In genomic region chr19:10134692-10135091, GRCm38 (mm10) we compare ENCODE assay signal across 11 mouse cellular contexts. TPM values are rescaled to one million over a fixed set of nuclear protein-coding genes. Genes with fewer than 3 reads are reported as not detected.
DNase-seq lines count a peak whose midpoint lies in the region; ATAC-seq and TF ChIP-seq lines count a peak whose summit lies in the region.
"Had no signal": no experiment of that assay in that cellular context is flagged by ENCODE, and none has a peak within 500 bp of the region (broad histone marks: within the 10 kb centered on the region; RNA-seq: fewer than 3 reads in every experiment).

No protein-coding gene starts in this region.

- no peak overlapping the region for H3K4me3 ChIP-seq in liver, adult 2 months (ENCODE audit: insufficient read depth, low read depth, low read length)
- no peak overlapping the region for H3K4me3 ChIP-seq in liver, embryonic 12.5 days
- no peak overlapping the region for H3K4me3 ChIP-seq in heart, embryonic 15.5 days
- H3K4me3 ChIP-seq in stomach, embryonic 16.5 days (replicated peaks; ENCODE audit: low read length): no peak overlapping the region
- H3K4me3 ChIP-seq: embryonic facial prominence, embryonic 12.5 days had no signal

- 79% methylated on average over 2 of the region's 2 CpGs for WGBS in liver, adult 2 months
- 36% methylated on average over 2 of the region's 2 CpGs for WGBS in liver, embryonic 12.5 days (ENCODE audit: insufficient replicate concordance)
- WGBS in heart, embryonic 15.5 days: 11% methylated on average over 2 of the region's 2 CpGs
- WGBS in stomach, embryonic 16.5 days: 33% methylated on average over 2 of the region's 2 CpGs

- no peaks in the 10 kb centered on the region for H3K36me3 ChIP-seq in liver, adult 2 months (ENCODE audit: control insufficient read depth, insufficient read depth, low read length)
- no peaks in the 10 kb centered on the region for H3K36me3 ChIP-seq in liver, embryonic 12.5 days
- no peaks in the 10 kb centered on the region for H3K36me3 ChIP-seq in heart, embryonic 15.5 days
- H3K36me3 ChIP-seq in stomach, embryonic 16.5 days (ENCODE audit: control insufficient read depth, insufficient read depth, low read length): no peaks in the 10 kb centered on the region
- H3K36me3 ChIP-seq: embryonic facial prominence, embryonic 12.5 days had no signal

- no peaks in the 10 kb centered on the region for H3K9me3 ChIP-seq in liver, embryonic 12.5 days (replicated peaks)
- no peaks in the 10 kb centered on the region for H3K9me3 ChIP-seq in heart, embryonic 15.5 days (replicated peaks)
- no peaks in the 10 kb centered on the region for H3K9me3 ChIP-seq in stomach, embryonic 16.5 days (replicated peaks; ENCODE audit: control insufficient read depth, low read length)
- H3K9me3 ChIP-seq: embryonic facial prominence, embryonic 12.5 days had no signal

- H3K79me2 ChIP-seq in liver, adult 2 months (ENCODE audit: control insufficient read depth, insufficient read depth, low read length): no peaks in the 10 kb centered on the region

- no peak for TF ChIP-seq CTCF in liver, adult 2 months (IDR thresholded peaks at IDR 0.05; ENCODE audit: low read depth, low read length)

- H3K9ac ChIP-seq in liver, adult 2 months (ENCODE audit: low read depth, low read length): no peak overlapping the region
- H3K9ac ChIP-seq in liver, embryonic 12.5 days: no peak overlapping the region
- H3K9ac ChIP-seq in heart, embryonic 15.5 days: no peak overlapping the region
- no peak overlapping the region for H3K9ac ChIP-seq in stomach, embryonic 16.5 days (ENCODE audit: low read length)
- H3K9ac ChIP-seq: embryonic facial prominence, embryonic 12.5 days had no signal

- H3K27me3 ChIP-seq in liver, adult 2 months (ENCODE audit: control insufficient read depth, insufficient read depth, low read length): no peaks in the 10 kb centered on the region
- H3K27me3 ChIP-seq in liver, embryonic 12.5 days (replicated peaks): peaks cover 6% of the 10 kb centered on the region; the same call in 1 of the 2 replicates
- no peaks in the 10 kb centered on the region for H3K27me3 ChIP-seq in heart, embryonic 15.5 days
- H3K27me3 ChIP-seq in stomach, embryonic 16.5 days (ENCODE audit: control insufficient read depth, insufficient read depth, low read length): no peaks in the 10 kb centered on the region
- H3K27me3 ChIP-seq: embryonic facial prominence, embryonic 12.5 days; Patski had no signal

- H3K4me1 ChIP-seq in liver, adult 2 months (ENCODE audit: control insufficient read depth, insufficient read depth, low read length): no peaks in the 10 kb centered on the region
- no peaks in the 10 kb centered on the region for H3K4me1 ChIP-seq in liver, embryonic 12.5 days
- H3K4me1 ChIP-seq in heart, embryonic 15.5 days (replicated peaks): peaks cover 10% of the 10 kb centered on the region
- H3K4me1 ChIP-seq in stomach, embryonic 16.5 days (ENCODE audit: control insufficient read depth, insufficient read depth, low read length): peaks cover 10% of the 10 kb centered on the region
- H3K4me1 ChIP-seq: embryonic facial prominence, embryonic 12.5 days had no signal

- H3K27ac ChIP-seq in liver, adult 2 months (replicated peaks; ENCODE audit: insufficient read depth, low read depth, low read length): no peak overlapping the region
- H3K27ac ChIP-seq in liver, embryonic 12.5 days: no peak overlapping the region
- H3K27ac ChIP-seq in heart, embryonic 15.5 days: peak overlapping the region; percentile 57
- peak overlapping the region; percentile 84 for H3K27ac ChIP-seq in stomach, embryonic 16.5 days (ENCODE audit: low read length)
- H3K27ac ChIP-seq: embryonic facial prominence, embryonic 12.5 days; macrophage had no signal

- ATAC-seq in liver, embryonic 12.5 days: no peak
- 0 out of 2 replicates have a peak, but pooled peaks have one; percentile 47 for ATAC-seq in heart, embryonic 15.5 days (replicated peaks; ENCODE audit: insufficient number of reproducible peaks, insufficient read depth, low FRiP score, low read depth)
- peak; percentile 82 for ATAC-seq in stomach, embryonic 16.5 days (ENCODE audit: insufficient read depth, low FRiP score)
- ATAC-seq: Patski had no signal

- no peak overlapping the region for H3K4me2 ChIP-seq in liver, embryonic 12.5 days
- H3K4me2 ChIP-seq in heart, embryonic 15.5 days: no peak overlapping the region
- H3K4me2 ChIP-seq in stomach, embryonic 16.5 days (ENCODE audit: low read depth, low read length): no peak overlapping the region; the same call in none of the 2 replicates
- H3K4me2 ChIP-seq: embryonic facial prominence, embryonic 12.5 days had no signal

- DNase-seq in liver, adult 2 months (ENCODE audit: extremely low read depth, low read depth, low spot score): peak; percentile 28
- DNase-seq in kidney, postnatal 4 days: peak; percentile 77 to 80
- no peak for DNase-seq in right cerebral cortex, postnatal 14 days
- no peak for DNase-seq in spleen, postnatal 10 days (ENCODE audit: low spot score in 2 of 2)
- DNase-seq in spleen, adult 18-20 months: no peak

- no peak for TF ChIP-seq POLR2A in liver, adult 2 months (IDR thresholded peaks at IDR 0.05; ENCODE audit: extremely low read depth, insufficient read depth, low read length)

RNA-seq across cellular contexts. Expression of gene Fads2, which starts 33.1 kb away (rescaled TPM):
- total RNA-seq in liver, adult 2 months (2014; rRNA removed): 284 and 293 TPM in 2 replicates
- polyA plus RNA-seq in liver, adult 2 months (2012; rRNA removed): 586 and 618 TPM in 2 replicates
- polyA plus RNA-seq in liver, embryonic 12.5 days (2016; fragmentation: Nextera tagmentation; extraction: Ambion mirVana): 88.4 and 89.9 TPM in 2 replicates
- polyA plus RNA-seq in heart, embryonic 15.5 days (2015; fragmentation: Nextera tagmentation; extraction: Ambion mirVana): 29.3 and 48.4 TPM in 2 replicates
- polyA plus RNA-seq in stomach, embryonic 16.5 days (2015; fragmentation: Nextera tagmentation; extraction: Ambion mirVana): 102 and 104 TPM in 2 replicates

RNA-seq across cellular contexts. Expression of gene Fads1, which starts 48.0 kb away (rescaled TPM):
- total RNA-seq in liver, adult 2 months (2014; rRNA removed): 238 and 300 TPM in 2 replicates
- polyA plus RNA-seq in liver, adult 2 months (2012; rRNA removed): 297 and 352 TPM in 2 replicates
- 86.4 and 91.6 TPM in 2 replicates for polyA plus RNA-seq in liver, embryonic 12.5 days (2016; fragmentation: Nextera tagmentation; extraction: Ambion mirVana)
- 39.4 and 52.1 TPM in 2 replicates for polyA plus RNA-seq in heart, embryonic 15.5 days (2015; fragmentation: Nextera tagmentation; extraction: Ambion mirVana)
- 107 and 117 TPM in 2 replicates for polyA plus RNA-seq in stomach, embryonic 16.5 days (2015; fragmentation: Nextera tagmentation; extraction: Ambion mirVana)

Comparison
In these comparisons a context has a peak if more than half of its experiments do, and no peak if none do; other contexts are left out.
1. DNase-seq: peak in liver, adult 2 months (single experiment) and kidney, postnatal 4 days (2 of 2); none in right cerebral cortex, postnatal 14 days (single experiment), spleen, postnatal 10 days (0 of 2) and spleen, adult 18-20 months (0 of 2).
2. H3K27ac ChIP-seq: peak in heart, embryonic 15.5 days (single experiment) and stomach, embryonic 16.5 days (single experiment); none in liver, adult 2 months (single experiment) and liver, embryonic 12.5 days (single experiment).